Mouse (Mus musculus) kidney, postnatal 10 days (tissue): Measurements from ENCODE around the gene Gtf3c4.

Source experiments
- DNase-seq: peaks from one replicate; pipeline ENCODE4 v3.0.0; 2021; ENCODE audit warnings: mixed read lengths

The Gtf3c4 gene

GRCm38 (mm10) chr2:28798390-28798789 lies 41.8 kb downstream of the Gtf3c4 start:
- peak; percentile 26 for DNase-seq

GRCm38 (mm10) chr2:28797490-28798106 lies 42.6 kb downstream of the Gtf3c4 start:
- no peak for DNase-seq

GRCm38 (mm10) chr2:28796298-28796697 lies 43.9 kb downstream of the Gtf3c4 start:
- DNase-seq, result no peak

GRCm38 (mm10) chr2:28794623-28795022 lies 45.5 kb downstream of the Gtf3c4 start:
- no peak for DNase-seq

- peak; percentile 56 for DNase-seq
Measured at GRCm38 (mm10) chr2:28792931-28793610, 47.1 kb downstream of the Gtf3c4 start.

- peak; percentile 24 for DNase-seq
Measured at GRCm38 (mm10) chr2:28787067-28787619, 53.0 kb downstream of the Gtf3c4 start.

GRCm38 (mm10) chr2:28786355-28787066 lies 53.6 kb downstream of the Gtf3c4 start:
- no peak for DNase-seq

- DNase-seq, result no peak
Measured at GRCm38 (mm10) chr2:28781310-28781709, 58.9 kb downstream of the Gtf3c4 start.

- DNase-seq, result no peak
Measured at GRCm38 (mm10) chr2:28780001-28780782, 60.0 kb downstream of the Gtf3c4 start.

GRCm38 (mm10) chr2:28776728-28777127 lies 63.4 kb downstream of the Gtf3c4 start:
- no peak for DNase-seq

- no peak for DNase-seq
Measured at GRCm38 (mm10) chr2:28774073-28774472, 66.1 kb downstream of the Gtf3c4 start.
